Mouse (Mus musculus): Measurements from ENCODE around the gene Magi3. TPM values are rescaled to one million over a fixed set of nuclear protein-coding genes. Genes with fewer than 3 reads are reported as not detected.

Magi3 gene
- polyA plus RNA-seq, 1 experiment = 4.1 TPM

GRCm38 (mm10) chr3:104189823-104190222, 30.4 kb downstream of the Magi3 start:
- Histone ChIP-seq H3K27ac (ENCODE audit: control insufficient read depth, insufficient read depth, low read depth, low read length) (no peak overlapping the region), H3K4me3 (ENCODE audit: control insufficient read depth, low read depth, low read length) (no peak overlapping the region), H3K27me3 (ENCODE audit: control insufficient read depth, insufficient read depth, low read length) (no peaks in the 10 kb centered on the region), H3K36me3 (ENCODE audit: control insufficient read depth, insufficient read depth, low read length) (no peaks in the 10 kb centered on the region), H3K4me1 (ENCODE audit: control insufficient read depth, insufficient read depth, low read length) (no peaks in the 10 kb centered on the region)
- TF ChIP-seq CTCF (IDR thresholded peaks at IDR 0.05; ENCODE audit: control insufficient read depth, insufficient read depth, insufficient replicate concordance, low read depth, low read length) (no peak), POLR2A (IDR thresholded peaks at IDR 0.05; ENCODE audit: control insufficient read depth, low read depth, low read length) (no peak)

GRCm38 (mm10) chr3:104189234-104189633, 30.9 kb downstream of the Magi3 start:
- TF ChIP-seq CTCF (IDR thresholded peaks at IDR 0.05; ENCODE audit: control insufficient read depth, insufficient read depth, insufficient replicate concordance, low read depth, low read length) = no peak
- TF ChIP-seq POLR2A (IDR thresholded peaks at IDR 0.05; ENCODE audit: control insufficient read depth, low read depth, low read length) = no peak

GRCm38 (mm10) chr3:104184270-104184669, 35.9 kb downstream of the Magi3 start:
- TF ChIP-seq POLR2A (IDR thresholded peaks at IDR 0.05; ENCODE audit: control insufficient read depth, low read depth, low read length) = no peak
- H3K4me3 ChIP-seq (ENCODE audit: control insufficient read depth, low read depth, low read length) = no peak overlapping the region
- H3K4me1 ChIP-seq (ENCODE audit: control insufficient read depth, insufficient read depth, low read length) = no peaks in the 10 kb centered on the region
- H3K27ac ChIP-seq (ENCODE audit: control insufficient read depth, insufficient read depth, low read depth, low read length) = no peak overlapping the region
- no peaks in the 10 kb centered on the region for H3K36me3 ChIP-seq (ENCODE audit: control insufficient read depth, insufficient read depth, low read length)
- no peaks in the 10 kb centered on the region for H3K27me3 ChIP-seq (ENCODE audit: control insufficient read depth, insufficient read depth, low read length)

More at GRCm38 (mm10) chr3:104189234-104189633, 30.9 kb downstream of the Magi3 start:
- Histone ChIP-seq H3K4me1 (ENCODE audit: control insufficient read depth, insufficient read depth, low read length) (no peaks in the 10 kb centered on the region), H3K27ac (ENCODE audit: control insufficient read depth, insufficient read depth, low read depth, low read length) (no peak overlapping the region), H3K27me3 (ENCODE audit: control insufficient read depth, insufficient read depth, low read length) (no peaks in the 10 kb centered on the region), H3K36me3 (ENCODE audit: control insufficient read depth, insufficient read depth, low read length) (no peaks in the 10 kb centered on the region), H3K4me3 (ENCODE audit: control insufficient read depth, low read depth, low read length) (no peak overlapping the region)

- no peak overlapping the region for H3K27ac ChIP-seq (ENCODE audit: control insufficient read depth, insufficient read depth, low read depth, low read length)
- TF ChIP-seq CTCF (IDR thresholded peaks at IDR 0.05; ENCODE audit: control insufficient read depth, insufficient read depth, insufficient replicate concordance, low read depth, low read length) (no peak), POLR2A (IDR thresholded peaks at IDR 0.05; ENCODE audit: control insufficient read depth, low read depth, low read length) (no peak)
- H3K27me3 ChIP-seq (ENCODE audit: control insufficient read depth, insufficient read depth, low read length) = no peaks in the 10 kb centered on the region
- H3K4me3 ChIP-seq (ENCODE audit: control insufficient read depth, low read depth, low read length) = no peak overlapping the region
- no peaks in the 10 kb centered on the region for H3K36me3 ChIP-seq (ENCODE audit: control insufficient read depth, insufficient read depth, low read length)
- H3K4me1 ChIP-seq (ENCODE audit: control insufficient read depth, insufficient read depth, low read length) = no peaks in the 10 kb centered on the region
These were observed 36.5 kb downstream of the Magi3 start for GRCm38 (mm10) chr3:104183656-104184055.

- Histone ChIP-seq H3K27ac (ENCODE audit: control insufficient read depth, insufficient read depth, low read depth, low read length) (no peak overlapping the region), H3K36me3 (ENCODE audit: control insufficient read depth, insufficient read depth, low read length) (no peaks in the 10 kb centered on the region), H3K27me3 (ENCODE audit: control insufficient read depth, insufficient read depth, low read length) (no peaks in the 10 kb centered on the region), H3K4me1 (ENCODE audit: control insufficient read depth, insufficient read depth, low read length) (no peaks in the 10 kb centered on the region), H3K4me3 (ENCODE audit: control insufficient read depth, low read depth, low read length) (no peak overlapping the region)
- no peak for TF ChIP-seq CTCF (IDR thresholded peaks at IDR 0.05; ENCODE audit: control insufficient read depth, insufficient read depth, insufficient replicate concordance, low read depth, low read length)
These were observed 37.5 kb downstream of the Magi3 start for GRCm38 (mm10) chr3:104182711-104183110.

GRCm38 (mm10) chr3:104161347-104161746, 58.8 kb downstream of the Magi3 start:
- TF ChIP-seq CTCF (IDR thresholded peaks at IDR 0.05; ENCODE audit: control insufficient read depth, insufficient read depth, insufficient replicate concordance, low read depth, low read length) = no peak
- no peak for TF ChIP-seq POLR2A (IDR thresholded peaks at IDR 0.05; ENCODE audit: control insufficient read depth, low read depth, low read length)
- no peaks in the 10 kb centered on the region for H3K27me3 ChIP-seq (ENCODE audit: control insufficient read depth, insufficient read depth, low read length)

GRCm38 (mm10) chr3:104160603-104161002, 59.6 kb downstream of the Magi3 start:
- Histone ChIP-seq H3K27me3 (ENCODE audit: control insufficient read depth, insufficient read depth, low read length) (no peaks in the 10 kb centered on the region), H3K36me3 (ENCODE audit: control insufficient read depth, insufficient read depth, low read length) (no peaks in the 10 kb centered on the region), H3K4me3 (ENCODE audit: control insufficient read depth, low read depth, low read length) (no peak overlapping the region), H3K4me1 (ENCODE audit: control insufficient read depth, insufficient read depth, low read length) (no peaks in the 10 kb centered on the region), H3K27ac (ENCODE audit: control insufficient read depth, insufficient read depth, low read depth, low read length) (no peak overlapping the region)
- no peak for TF ChIP-seq POLR2A (IDR thresholded peaks at IDR 0.05; ENCODE audit: control insufficient read depth, low read depth, low read length)
- no peak for TF ChIP-seq CTCF (IDR thresholded peaks at IDR 0.05; ENCODE audit: control insufficient read depth, insufficient read depth, insufficient replicate concordance, low read depth, low read length)

More at GRCm38 (mm10) chr3:104161347-104161746, 58.8 kb downstream of the Magi3 start:
- Histone ChIP-seq H3K4me3 (ENCODE audit: control insufficient read depth, low read depth, low read length) (no peak overlapping the region), H3K36me3 (ENCODE audit: control insufficient read depth, insufficient read depth, low read length) (no peaks in the 10 kb centered on the region), H3K4me1 (ENCODE audit: control insufficient read depth, insufficient read depth, low read length) (no peaks in the 10 kb centered on the region), H3K27ac (ENCODE audit: control insufficient read depth, insufficient read depth, low read depth, low read length) (no peak overlapping the region)

- no peak for TF ChIP-seq CTCF (IDR thresholded peaks at IDR 0.05; ENCODE audit: control insufficient read depth, insufficient read depth, insufficient replicate concordance, low read depth, low read length)
- TF ChIP-seq POLR2A (IDR thresholded peaks at IDR 0.05; ENCODE audit: control insufficient read depth, low read depth, low read length) = no peak
- no peak overlapping the region for H3K4me3 ChIP-seq (ENCODE audit: control insufficient read depth, low read depth, low read length)
- H3K36me3 ChIP-seq (ENCODE audit: control insufficient read depth, insufficient read depth, low read length) = no peaks in the 10 kb centered on the region
- no peak overlapping the region for H3K27ac ChIP-seq (ENCODE audit: control insufficient read depth, insufficient read depth, low read depth, low read length)
- H3K4me1 ChIP-seq (ENCODE audit: control insufficient read depth, insufficient read depth, low read length) = no peaks in the 10 kb centered on the region
- no peaks in the 10 kb centered on the region for H3K27me3 ChIP-seq (ENCODE audit: control insufficient read depth, insufficient read depth, low read length)
These were observed 70.0 kb downstream of the Magi3 start for GRCm38 (mm10) chr3:104150146-104150545.
